Mouse (Mus musculus) MEL (cell line): ENCODE results near the gene Mnd1. TPM values are rescaled to one million over a fixed set of nuclear protein-coding genes. Genes with fewer than 3 reads are reported as not detected.

Experiments
- DNase-seq: peaks from one replicate; pipeline ENCODE4 v3.0.0; 2011; ENCODE audit warnings: low read depth, low spot score
- H3K27ac ChIP-seq: 2 replicates; pipeline ENCODE4 v1.5.1; 2012; ENCODE audit warnings: low read depth, mild to moderate bottlenecking, control low read depth, low read length, moderate library complexity; ENCODE audit not compliant: control insufficient read depth
- H3K27me3 ChIP-seq, 2 experiments: fragments of 150-350 bp in 1 of 2; sonication (generic) in 1 of 2; 2 replicates each; pipeline ENCODE4 v1.6.1; 2012; ENCODE audit warnings: low read length in 2 of 2, mild to moderate bottlenecking in 2 of 2, improper control_type of control experiment in 1 of 2, moderate library complexity in 1 of 2; ENCODE audit not compliant: insufficient read depth in 2 of 2, control insufficient read depth in 1 of 2
- H3K36me3 ChIP-seq, 2 experiments: 2 replicates each; pipeline ENCODE4 v1.6.1; 2012 to 2014; ENCODE audit warnings: low read length in 2 of 2, improper control_type of control experiment in 1 of 2, inconsistent platforms in 1 of 2, mild to moderate bottlenecking in 1 of 2; ENCODE audit not compliant: insufficient read depth in 2 of 2, control insufficient read depth in 1 of 2
- H3K4me1 ChIP-seq, 2 experiments: fragments of 150-350 bp in 1 of 2; sonication (generic) in 1 of 2; 2 replicates each; pipeline ENCODE4 v1.6.1; 2012; ENCODE audit warnings: low read length in 2 of 2, improper control_type of control experiment in 1 of 2, mild to moderate bottlenecking in 1 of 2; ENCODE audit not compliant: insufficient read depth in 2 of 2, control insufficient read depth in 1 of 2
- H3K4me3 ChIP-seq, 2 experiments: fragments of 150-350 bp in 1 of 2; sonication (generic) in 1 of 2; 2 replicates each; pipeline ENCODE4 v1.5.1; 2012; ENCODE audit warnings: low read depth in 2 of 2, low read length in 2 of 2, mild to moderate bottlenecking in 2 of 2, moderate library complexity in 2 of 2, control low read depth in 1 of 2, improper control_type of control experiment in 1 of 2; ENCODE audit not compliant: control insufficient read depth in 1 of 2, insufficient read depth in 1 of 2
- H3K79me2 ChIP-seq: 2 replicates; pipeline ENCODE4 v1.6.1; 2012; ENCODE audit warnings: mild to moderate bottlenecking, low read length, moderate library complexity; ENCODE audit not compliant: control insufficient read depth, poor library complexity, insufficient read depth
- H3K9ac ChIP-seq: 2 replicates; pipeline ENCODE4 v1.6.1; 2012; ENCODE audit warnings: low read depth, mild to moderate bottlenecking, control low read depth, low read length, moderate library complexity; ENCODE audit not compliant: control insufficient read depth, poor library complexity, severe bottlenecking
- H3K9me3 ChIP-seq: fragments of 150-350 bp; sonication (generic); replicated peaks from 2 replicates; pipeline ENCODE4 v1.6.1; 2012; ENCODE audit warnings: mild to moderate bottlenecking, low read length, improper control_type of control experiment, moderate library complexity; ENCODE audit not compliant: insufficient read depth
- CHD2 ChIP-seq: IDR thresholded peaks from 2 replicates; pipeline ENCODE4 v1.6.1; 2011; ENCODE audit warnings: low read length, improper control_type of control experiment
- CTCF ChIP-seq, 3 experiments: IDR thresholded peaks in 2 of 3; conservative IDR thresholded peaks in 1 of 3; 2 replicates each; pipeline ENCODE4 v1.5.1; 2011 to 2012; ENCODE audit warnings: low read length in 3 of 3, low read depth in 2 of 3, mild to moderate bottlenecking in 2 of 3, improper control_type of control experiment in 1 of 3, inconsistent platforms in 1 of 3, mixed read lengths in 1 of 3, moderate library complexity in 1 of 3; ENCODE audit not compliant: control insufficient read depth in 1 of 3, insufficient read depth in 1 of 3, poor library complexity in 1 of 3, severe bottlenecking in 1 of 3
- GABPA ChIP-seq: IDR thresholded peaks from 2 replicates; pipeline ENCODE4 v1.6.1; 2012; ENCODE audit warnings: low read depth, mild to moderate bottlenecking, inconsistent platforms, low read length, improper control_type of control experiment, moderate library complexity
- GATA1 ChIP-seq: IDR thresholded peaks from 2 replicates; pipeline ENCODE4 v1.6.1; 2011; ENCODE audit warnings: low read depth, low read length, improper control_type of control experiment
- KAT2A ChIP-seq: conservative IDR thresholded peaks from 2 replicates; pipeline ENCODE4 v1.6.1; 2012; ENCODE audit warnings: low read depth, low read length, improper control_type of control experiment, inconsistent platforms
- MAFK ChIP-seq: IDR thresholded peaks from 2 replicates; pipeline ENCODE4 v1.6.1; 2011; ENCODE audit warnings: low read depth, mild to moderate bottlenecking, low read length, improper control_type of control experiment, borderline replicate concordance
- MAZ ChIP-seq: IDR thresholded peaks from 2 replicates; pipeline ENCODE4 v1.6.1; 2012; ENCODE audit warnings: low read depth, mild to moderate bottlenecking, inconsistent platforms, low read length, improper control_type of control experiment
- MYC ChIP-seq: IDR thresholded peaks from 2 replicates; pipeline ENCODE4 v1.6.1; 2011; ENCODE audit warnings: low read depth, mild to moderate bottlenecking, low read length, improper control_type of control experiment, moderate library complexity
- POLR2A ChIP-seq, 2 experiments: IDR thresholded peaks; 2 replicates each; pipeline ENCODE4 v1.6.1; 2011 to 2012; ENCODE audit warnings: low read length in 2 of 2, mild to moderate bottlenecking in 2 of 2, control low read depth in 1 of 2, improper control_type of control experiment in 1 of 2, low read depth in 1 of 2, moderate library complexity in 1 of 2; ENCODE audit not compliant: control insufficient read depth in 1 of 2, insufficient read depth in 1 of 2, poor library complexity in 1 of 2
- POLR2AphosphoS2 ChIP-seq: IDR thresholded peaks from 2 replicates; pipeline ENCODE4 v1.6.1; 2011; ENCODE audit warnings: low read length, improper control_type of control experiment
- POLR2AphosphoS5 ChIP-seq: IDR thresholded peaks from 2 replicates; pipeline ENCODE4 v1.6.1; 2012; ENCODE audit warnings: low read depth, borderline replicate concordance, mild to moderate bottlenecking, inconsistent platforms, low read length, moderate library complexity, mixed read lengths
- RCOR1 ChIP-seq: IDR thresholded peaks from 2 replicates; pipeline ENCODE4 v1.6.1; 2012; ENCODE audit warnings: low read depth, mild to moderate bottlenecking, inconsistent platforms, low read length, improper control_type of control experiment
- SIN3A ChIP-seq: IDR thresholded peaks from 2 replicates; pipeline ENCODE4 v1.6.1; 2012; ENCODE audit warnings: low read length, improper control_type of control experiment, inconsistent platforms
- SMC3 ChIP-seq: IDR thresholded peaks from 2 replicates; pipeline ENCODE4 v1.6.1; 2011; ENCODE audit warnings: low read depth, low read length, improper control_type of control experiment
- TAL1 ChIP-seq: IDR thresholded peaks from 2 replicates; pipeline ENCODE4 v1.6.1; 2012; ENCODE audit warnings: mild to moderate bottlenecking, inconsistent platforms, low read length, moderate library complexity, mixed read lengths
- TBP ChIP-seq: IDR thresholded peaks from 2 replicates; pipeline ENCODE4 v1.8.0; 2011; ENCODE audit warnings: low read depth, low read length, improper control_type of control experiment
- TCF12 ChIP-seq: IDR thresholded peaks from 2 replicates; pipeline ENCODE4 v1.6.1; 2014; ENCODE audit warnings: low read depth, mild to moderate bottlenecking, inconsistent platforms, low read length, improper control_type of control experiment, moderate library complexity
- ZC3H11A ChIP-seq: IDR thresholded peaks from 2 replicates; pipeline ENCODE4 v1.6.1; 2012; ENCODE audit warnings: low read depth, mild to moderate bottlenecking, inconsistent platforms, low read length, improper control_type of control experiment
- ZKSCAN1 ChIP-seq: IDR thresholded peaks from 2 replicates; pipeline ENCODE4 v1.6.1; 2012; ENCODE audit warnings: low read depth, mild to moderate bottlenecking, inconsistent platforms, low read length, improper control_type of control experiment, moderate library complexity
- polyA plus RNA-seq, 2 experiments: library from polyadenylated mRNA; stranded (reverse) in 1 of 2; unstranded in 1 of 2; fragments of >175 nt in 1 of 2; fragments of >200 nt in 1 of 2; gene quantifications; 2 replicates each; pipeline versions ENCODE4 v1.2.1 to v1.2.4; 2012; ENCODE audit warnings: low replicate concordance in 2 of 2, low read depth in 1 of 2; ENCODE audit not compliant: insufficient read length in 2 of 2, insufficient read depth in 1 of 2, missing spikeins in 1 of 2
- total RNA-seq: library from RNA; depleted of rRNA; stranded (reverse); fragments of 300-350 nt; gene quantifications from 2 replicates; pipeline ENCODE4 v1.2.3, GENCODE M21; 2012

Mnd1 gene
- total and polyA plus RNA-seq, 3 experiments, result 11.0 to 11.2 TPM; not detected in 1

DNA sequence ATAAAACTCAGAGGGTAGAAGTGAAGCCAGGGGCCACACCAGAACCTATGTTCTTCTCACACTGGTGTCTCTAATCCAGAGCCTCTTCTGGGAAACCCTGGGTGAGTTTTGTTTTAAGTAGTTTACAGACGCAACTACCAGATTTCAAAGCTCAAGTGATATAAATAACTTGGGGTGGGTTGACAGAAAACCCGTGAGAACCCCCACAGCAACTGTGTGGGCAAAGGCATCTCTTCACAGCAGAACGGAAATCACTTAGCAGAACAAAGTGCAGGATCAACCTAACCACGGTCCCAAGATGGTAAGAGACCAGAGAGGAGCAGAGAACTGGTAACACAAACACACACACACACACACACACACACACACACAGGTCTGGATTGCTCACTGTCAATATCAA, 89.8 kb downstream of the Mnd1 start:
- Histone ChIP-seq H3K36me3 (no peaks in the 10 kb centered on the region), H3K79me2 (no peaks in the 10 kb centered on the region), H3K27ac (no peak overlapping the region), H3K27me3 (peaks cover 0 to 2% of the 10 kb centered on the region in 2 experiments; a peak in 1 of 4 replicates), H3K4me3 (no peak overlapping the region), H3K9ac (no peak overlapping the region), H3K4me1 (no peaks in the 10 kb centered on the region), H3K9me3 (no peaks in the 10 kb centered on the region)
- no peak for DNase-seq
- TF ChIP-seq POLR2A (IDR thresholded peaks at IDR 0.05; ENCODE audit: control insufficient read depth in 1 of 2, insufficient read depth in 1 of 2, low read depth in 1 of 2, low read length in 2 of 2, poor library complexity in 1 of 2), result no peak
- TF ChIP-seq ZKSCAN1, result no peak
- no peak for TF ChIP-seq GATA1
- TF ChIP-seq POLR2AphosphoS2, result no peak
- TF ChIP-seq MAZ, result no peak
- TF ChIP-seq CHD2, result no peak
- no peak for TF ChIP-seq KAT2A
- TF ChIP-seq GABPA, result no peak
- no peak for TF ChIP-seq SIN3A
- no peak for TF ChIP-seq POLR2AphosphoS5
- TF ChIP-seq TBP, result no peak
- TF ChIP-seq CTCF (IDR thresholded peaks at IDR 0.05 in 2 of 3, conservative IDR thresholded peaks at IDR 0.05 in 1 of 3; ENCODE audit: control insufficient read depth in 1 of 3, insufficient read depth in 1 of 3, low read depth in 2 of 3, low read length in 3 of 3, poor library complexity in 1 of 3, severe bottlenecking in 1 of 3), result no peak
- TF ChIP-seq MAFK, result no peak
- TF ChIP-seq TCF12, result no peak
- TF ChIP-seq RCOR1, result no peak
- no peak for TF ChIP-seq ZC3H11A
- TF ChIP-seq SMC3, result no peak
- TF ChIP-seq TAL1, result no peak
- TF ChIP-seq MYC, result no peak

DNA sequence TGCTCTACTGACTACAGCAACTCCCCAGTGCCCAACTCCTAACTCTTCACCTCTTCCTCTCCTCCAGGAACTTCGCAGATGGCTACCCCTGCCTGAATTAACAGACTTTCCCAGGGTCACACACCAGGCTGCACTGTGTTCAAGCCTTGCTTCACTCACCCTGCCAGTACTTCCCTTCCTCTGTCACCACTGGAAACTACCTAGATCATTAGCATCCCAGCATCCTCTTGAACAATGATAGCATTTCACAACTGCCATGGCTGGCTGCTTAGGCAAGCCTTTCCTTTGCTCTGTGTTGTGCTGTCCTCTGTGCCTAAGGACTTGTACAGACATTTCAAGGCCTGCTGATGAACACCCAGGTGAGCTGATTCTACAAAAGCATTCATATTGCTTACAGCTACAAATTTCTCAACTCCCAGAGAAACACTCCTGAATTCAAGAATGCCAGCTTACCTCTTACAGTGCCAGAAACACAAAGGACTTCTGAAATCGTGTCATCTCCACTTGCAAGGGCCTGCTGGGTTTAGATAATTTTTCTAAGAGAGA, 92.1 kb downstream of the Mnd1 start:
- no peak for TF ChIP-seq CHD2
- TF ChIP-seq, all 39 proteins: peak for 0
- no peaks in the 10 kb centered on the region for H3K79me2 ChIP-seq
- no peak for DNase-seq
- H3K36me3 ChIP-seq, result no peaks in the 10 kb centered on the region
- no peak overlapping the region for H3K9ac ChIP-seq
- H3K9me3 ChIP-seq, result no peaks in the 10 kb centered on the region
- no peak overlapping the region for H3K4me3 ChIP-seq
- H3K4me1 ChIP-seq, result no peaks in the 10 kb centered on the region
- H3K27ac ChIP-seq, result no peak overlapping the region
- H3K27me3 ChIP-seq, result peaks cover 0 to 2% of the 10 kb centered on the region in 2 experiments; a peak in 1 of 4 replicates
